Mouse (Mus musculus) layer of hippocampus, adult 8-10 months (tissue): ENCODE data around the gene Cux1. TPM values are rescaled to one million over a fixed set of nuclear protein-coding genes. Genes with fewer than 3 reads are reported as not detected.

ENCODE experiments used
- DNase-seq, 2 experiments: peaks; one replicate each; pipeline ENCODE4 v3.0.0; 2022; ENCODE audit warnings: low spot score in 2 of 2
- total RNA-seq, 4 experiments: library from RNA; stranded (reverse); gene quantifications; 2 replicates each; pipeline ENCODE4 v1.2.4; 2022

Gene Cux1
- total RNA-seq, 4 experiments from 2014 or later: 37.3 to 53.2 (median 46.7) TPM

GRCm38 (mm10) chr5:136510609-136511008, 56.7 kb downstream of the Cux1 start:
- DNase-seq: no peak

- no peak for DNase-seq
Measured at GRCm38 (mm10) chr5:136507629-136508028, 59.7 kb downstream of the Cux1 start.

GRCm38 (mm10) chr5:136506262-136506661, 61.0 kb downstream of the Cux1 start:
- DNase-seq: no peak

GRCm38 (mm10) chr5:136502491-136503086, 64.7 kb downstream of the Cux1 start:
- DNase-seq: no peak

GRCm38 (mm10) chr5:136500307-136500871, 66.9 kb downstream of the Cux1 start:
- no peak for DNase-seq

- DNase-seq: no peak
Measured at GRCm38 (mm10) chr5:136499316-136499715, 68.0 kb downstream of the Cux1 start.

GRCm38 (mm10) chr5:136498741-136499140, 68.5 kb downstream of the Cux1 start:
- no peak for DNase-seq

- DNase-seq: no peak
Measured at GRCm38 (mm10) chr5:136497301-136497700, 70.0 kb downstream of the Cux1 start.

GRCm38 (mm10) chr5:136495581-136495980, 71.7 kb downstream of the Cux1 start:
- DNase-seq: no peak

- DNase-seq: no peak
Measured at GRCm38 (mm10) chr5:136494927-136495326, 72.4 kb downstream of the Cux1 start.

- no peak for DNase-seq
Measured at GRCm38 (mm10) chr5:136494288-136494687, 73.0 kb downstream of the Cux1 start.

- no peak for DNase-seq
Measured at GRCm38 (mm10) chr5:136489450-136489849, 77.8 kb downstream of the Cux1 start.

- DNase-seq: no peak
Measured at GRCm38 (mm10) chr5:136488721-136489120, 78.6 kb downstream of the Cux1 start.

- no peak for DNase-seq
Measured at GRCm38 (mm10) chr5:136488223-136488622, 79.1 kb downstream of the Cux1 start.

GRCm38 (mm10) chr5:136487397-136488093, 79.7 kb downstream of the Cux1 start:
- DNase-seq: peak; percentile 23 to 38

GRCm38 (mm10) chr5:136486401-136486800, 80.9 kb downstream of the Cux1 start:
- DNase-seq: no peak

GRCm38 (mm10) chr5:136485397-136485796, 81.9 kb downstream of the Cux1 start:
- no peak for DNase-seq

- DNase-seq: no peak
Measured at GRCm38 (mm10) chr5:136482434-136482833, 84.9 kb downstream of the Cux1 start.

- DNase-seq: no peak
Measured at GRCm38 (mm10) chr5:136480541-136480940, 86.7 kb downstream of the Cux1 start.

- no peak for DNase-seq
Measured at GRCm38 (mm10) chr5:136479801-136480200, 87.5 kb downstream of the Cux1 start.

GRCm38 (mm10) chr5:136479024-136479763, 88.1 kb downstream of the Cux1 start:
- no peak for DNase-seq

- DNase-seq: peak; percentile 46 to 50
Measured at GRCm38 (mm10) chr5:136476272-136476671, 91.0 kb downstream of the Cux1 start.
